Mouse (Mus musculus): ENCODE measurements around the gene Aen. TPM values are rescaled to one million over a fixed set of nuclear protein-coding genes. Genes with fewer than 3 reads are reported as not detected.

Gene Aen
- polyA plus RNA-seq, 1 experiment, result 41.8 TPM

- no peak for TF ChIP-seq POLR2A (IDR thresholded peaks at IDR 0.05; ENCODE audit: borderline replicate concordance, control insufficient read depth, low read depth, low read length)
- TF ChIP-seq CTCF (IDR thresholded peaks at IDR 0.05; ENCODE audit: control insufficient read depth, insufficient read depth, low read length), result no peak
- H3K4me3 ChIP-seq (replicated peaks; ENCODE audit: control insufficient read depth, low read depth, low read length), result no peak overlapping the region
- H3K4me1 ChIP-seq (ENCODE audit: control insufficient read depth, insufficient read depth, low read length), result no peaks in the 10 kb centered on the region
- no peak overlapping the region for H3K27ac ChIP-seq (ENCODE audit: control insufficient read depth, insufficient read depth, low read depth, low read length, poor library complexity)
- 89% methylated on average over 9 of the region's 9 CpGs for WGBS
These were observed 30.5 kb downstream of the Aen start for GRCm38 (mm10) chr7:78926156-78926555.

GRCm38 (mm10) chr7:78927266-78927665, 31.6 kb downstream of the Aen start:
- WGBS, result 48% methylated on average over 3 of the region's 3 CpGs
- no peaks in the 10 kb centered on the region for H3K4me1 ChIP-seq (ENCODE audit: control insufficient read depth, insufficient read depth, low read length)
- no peak overlapping the region for H3K4me3 ChIP-seq (replicated peaks; ENCODE audit: control insufficient read depth, low read depth, low read length)
- peak overlapping the region; percentile 27; the same call in 1 of the 2 replicates for H3K27ac ChIP-seq (ENCODE audit: control insufficient read depth, insufficient read depth, low read depth, low read length, poor library complexity)
- TF ChIP-seq POLR2A (IDR thresholded peaks at IDR 0.05; ENCODE audit: borderline replicate concordance, control insufficient read depth, low read depth, low read length), result no peak
- TF ChIP-seq CTCF (IDR thresholded peaks at IDR 0.05; ENCODE audit: control insufficient read depth, insufficient read depth, low read length), result no peak

GRCm38 (mm10) chr7:78938957-78939602, 43.4 kb downstream of the Aen start:
- WGBS, result 61% methylated on average over 19 of the region's 19 CpGs

DNA sequence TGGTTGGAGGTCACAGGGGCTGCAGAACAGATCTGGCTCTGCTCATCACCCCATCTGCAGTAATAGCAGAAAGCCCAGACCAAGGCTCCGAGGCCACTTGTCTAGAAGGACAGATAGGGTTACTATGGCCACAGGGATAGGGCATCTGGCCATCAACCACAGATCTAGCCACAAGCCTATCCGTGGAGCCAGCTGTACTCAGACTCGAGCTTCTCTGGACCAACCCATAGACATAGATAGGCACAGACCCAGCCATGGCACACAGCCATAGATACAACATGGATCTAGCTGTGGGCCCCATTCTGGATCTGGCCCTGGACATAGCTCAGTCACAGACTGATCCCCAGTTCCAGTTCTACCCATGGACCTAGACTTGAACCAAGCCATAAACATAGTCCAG, 45.3 kb downstream of the Aen start:
- WGBS, result 41% methylated on average over 3 of the region's 3 CpGs
- Histone ChIP-seq H3K4me3 (replicated peaks; ENCODE audit: control insufficient read depth, low read depth, low read length) (no peak overlapping the region), H3K27ac (ENCODE audit: control insufficient read depth, insufficient read depth, low read depth, low read length, poor library complexity) (no peak overlapping the region), H3K4me1 (ENCODE audit: control insufficient read depth, insufficient read depth, low read length) (peaks cover 5% of the 10 kb centered on the region; the same call in 1 of the 2 replicates)
- TF ChIP-seq POLR2A (IDR thresholded peaks at IDR 0.05; ENCODE audit: borderline replicate concordance, control insufficient read depth, low read depth, low read length) (no peak), CTCF (IDR thresholded peaks at IDR 0.05; ENCODE audit: control insufficient read depth, insufficient read depth, low read length) (no peak)

More at GRCm38 (mm10) chr7:78938957-78939602, 43.4 kb downstream of the Aen start:
- no peak for TF ChIP-seq CTCF (IDR thresholded peaks at IDR 0.05; ENCODE audit: control insufficient read depth, insufficient read depth, low read length)
- no peak for TF ChIP-seq POLR2A (IDR thresholded peaks at IDR 0.05; ENCODE audit: borderline replicate concordance, control insufficient read depth, low read depth, low read length)
- Histone ChIP-seq H3K4me1 (ENCODE audit: control insufficient read depth, insufficient read depth, low read length) (peaks cover 5% of the 10 kb centered on the region; the same call in 1 of the 2 replicates), H3K27ac (ENCODE audit: control insufficient read depth, insufficient read depth, low read depth, low read length, poor library complexity) (0 out of 2 replicates have a peak overlapping the region, but pooled peaks have one; percentile 0), H3K4me3 (replicated peaks; ENCODE audit: control insufficient read depth, low read depth, low read length) (no peak overlapping the region)

GRCm38 (mm10) chr7:78942544-78942943, 46.9 kb downstream of the Aen start:
- TF ChIP-seq POLR2A (IDR thresholded peaks at IDR 0.05; ENCODE audit: borderline replicate concordance, control insufficient read depth, low read depth, low read length) (no peak), CTCF (IDR thresholded peaks at IDR 0.05; ENCODE audit: control insufficient read depth, insufficient read depth, low read length) (no peak)
- 56% methylated on average over 2 of the region's 2 CpGs for WGBS
- H3K4me1 ChIP-seq (ENCODE audit: control insufficient read depth, insufficient read depth, low read length), result peaks cover 5% of the 10 kb centered on the region; the same call in 1 of the 2 replicates
- no peak overlapping the region for H3K27ac ChIP-seq (ENCODE audit: control insufficient read depth, insufficient read depth, low read depth, low read length, poor library complexity)
- no peak overlapping the region for H3K4me3 ChIP-seq (replicated peaks; ENCODE audit: control insufficient read depth, low read depth, low read length)

GRCm38 (mm10) chr7:78953886-78954572, 58.4 kb downstream of the Aen start:
- TF ChIP-seq CTCF (IDR thresholded peaks at IDR 0.05; ENCODE audit: control insufficient read depth, insufficient read depth, low read length) (no peak), POLR2A (IDR thresholded peaks at IDR 0.05; ENCODE audit: borderline replicate concordance, control insufficient read depth, low read depth, low read length) (no peak)
- WGBS, result 34% methylated on average over 11 of the region's 11 CpGs
- no peak overlapping the region for H3K27ac ChIP-seq (ENCODE audit: control insufficient read depth, insufficient read depth, low read depth, low read length, poor library complexity)
- H3K4me3 ChIP-seq (replicated peaks; ENCODE audit: control insufficient read depth, low read depth, low read length), result no peak overlapping the region
- no peaks in the 10 kb centered on the region for H3K4me1 ChIP-seq (ENCODE audit: control insufficient read depth, insufficient read depth, low read length)

DNA sequence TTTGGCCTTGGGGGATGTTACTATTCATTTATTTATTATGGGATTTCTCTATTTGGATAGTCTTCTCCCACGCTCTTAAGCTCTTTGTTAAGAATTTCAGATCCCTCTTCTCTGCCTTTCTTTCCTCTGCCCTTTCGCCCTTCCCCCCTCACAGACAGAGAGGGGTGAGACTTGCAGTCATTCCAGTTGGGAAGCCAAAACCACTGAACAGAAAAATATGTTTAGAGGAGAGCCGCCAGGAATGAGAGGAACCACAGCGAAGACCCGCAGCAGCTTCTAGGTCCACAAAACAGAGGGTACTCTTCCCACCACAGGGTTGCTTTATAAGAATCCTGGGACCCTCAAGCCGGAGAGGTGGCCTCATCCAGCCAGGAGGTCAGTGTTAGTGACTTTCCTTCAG, 59.0 kb downstream of the Aen start:
- Histone ChIP-seq H3K4me1 (ENCODE audit: control insufficient read depth, insufficient read depth, low read length) (no peaks in the 10 kb centered on the region), H3K27ac (ENCODE audit: control insufficient read depth, insufficient read depth, low read depth, low read length, poor library complexity) (no peak overlapping the region), H3K4me3 (replicated peaks; ENCODE audit: control insufficient read depth, low read depth, low read length) (no peak overlapping the region)
- WGBS, result 71% methylated on average over 6 of the region's 6 CpGs
- TF ChIP-seq POLR2A (IDR thresholded peaks at IDR 0.05; ENCODE audit: borderline replicate concordance, control insufficient read depth, low read depth, low read length) (no peak), CTCF (IDR thresholded peaks at IDR 0.05; ENCODE audit: control insufficient read depth, insufficient read depth, low read length) (no peak)

DNA sequence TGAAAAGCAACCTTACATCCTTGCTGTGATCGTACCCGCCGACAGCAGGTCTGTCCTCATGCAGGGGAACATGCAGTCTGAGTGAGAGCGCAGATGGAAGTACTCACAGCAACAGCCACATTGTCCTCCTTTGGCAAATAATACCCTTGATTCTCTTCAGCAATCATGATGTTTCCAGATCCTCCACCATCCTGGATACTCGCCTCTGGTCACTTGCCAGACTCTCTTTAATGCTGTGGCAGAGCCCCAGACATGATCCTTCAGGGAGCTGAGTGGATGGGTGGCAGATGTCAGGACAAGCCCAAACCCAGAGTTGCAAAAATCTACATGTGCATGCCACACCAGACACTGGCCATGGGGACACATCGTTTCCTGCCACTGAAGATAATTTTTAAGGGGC, 59.4 kb downstream of the Aen start:
- H3K27ac ChIP-seq (ENCODE audit: control insufficient read depth, insufficient read depth, low read depth, low read length, poor library complexity), result no peak overlapping the region
- no peak overlapping the region for H3K4me3 ChIP-seq (replicated peaks; ENCODE audit: control insufficient read depth, low read depth, low read length)
- no peak for TF ChIP-seq POLR2A (IDR thresholded peaks at IDR 0.05; ENCODE audit: borderline replicate concordance, control insufficient read depth, low read depth, low read length)
- TF ChIP-seq CTCF (IDR thresholded peaks at IDR 0.05; ENCODE audit: control insufficient read depth, insufficient read depth, low read length), result no peak
- 81% methylated on average over 6 of the region's 6 CpGs for WGBS
- H3K4me1 ChIP-seq (ENCODE audit: control insufficient read depth, insufficient read depth, low read length), result no peaks in the 10 kb centered on the region

Data from bone marrow, adult 2 months (tissue).